Mouse (Mus musculus) forebrain, embryonic 14.5 days (tissue): Measurements from ENCODE around the gene Lhb. TPM values are rescaled to one million over a fixed set of nuclear protein-coding genes. Genes with fewer than 3 reads are reported as not detected.

ENCODE experiments used
- microRNA-seq: library from miRNA; unstranded; fragments of <30 nt; microRNA quantifications from one replicate; pipeline ENCODE4, GENCODE M21; 2016
- polyA plus RNA-seq: library from polyadenylated mRNA; unstranded; fragments of >200 nt; fragmentation: Nextera tagmentation; extraction: Ambion mirVana; gene quantifications from 2 replicates; pipeline ENCODE4 v1.2.1, GENCODE M21; 2014

Gene Lhb
- polyA plus RNA-seq, 1 experiment from 2014 or later = 0.46 TPM

Small RNA genes lying within 50 kb of the gene (microRNA-seq; reads per million reads assigned to microRNA genes)
- not detected for gene Gm22133

Other genes starting within 250 kb of the Lhb start
- not detected in 2 replicates for gene Gfy, start 241.3 kb upstream of the Lhb start, polyA plus RNA-seq
- gene Pth2, start 239.8 kb upstream of the Lhb start, polyA plus RNA-seq = not detected in 2 replicates
- gene Ccdc155, start 215.9 kb upstream of the Lhb start, polyA plus RNA-seq = 0.43 and 0.52 TPM in 2 replicates
- 0.91 and 1.7 TPM in 2 replicates for gene Dkkl1, start 208.7 kb upstream of the Lhb start, polyA plus RNA-seq
- gene Tead2, start 205.1 kb upstream of the Lhb start, polyA plus RNA-seq = 81.7 and 95.7 TPM in 2 replicates
- 0.99 and 1.4 TPM in 2 replicates for gene Cd37, start 181.7 kb upstream of the Lhb start, polyA plus RNA-seq
- 0.09 and 0.26 TPM in 2 replicates for gene Slc6a16, start 179.7 kb upstream of the Lhb start, polyA plus RNA-seq
- not detected in 2 replicates for gene Slc6a21, start 143.3 kb upstream of the Lhb start, polyA plus RNA-seq
- gene Trpm4, start 87.0 kb upstream of the Lhb start, polyA plus RNA-seq = 6.5 and 9.8 TPM in 2 replicates
- gene Hrc, start 85.5 kb upstream of the Lhb start, polyA plus RNA-seq = 0.06 TPM in 1 of 2 replicates, not detected in the other
- gene Ppfia3, start 53.8 kb upstream of the Lhb start, polyA plus RNA-seq = 10.7 and 17.3 TPM in 2 replicates
- gene Lin7b, start 50.2 kb upstream of the Lhb start, polyA plus RNA-seq = 6.2 and 11.0 TPM in 2 replicates
- gene Snrnp70, start 25.1 kb upstream of the Lhb start, polyA plus RNA-seq = 95.7 and 99.4 TPM in 2 replicates
- not detected in 2 replicates for gene Kcna7, start 15.2 kb upstream of the Lhb start, polyA plus RNA-seq
- 0.22 TPM in 1 of 2 replicates, not detected in the other for gene Ntf5, start 7.1 kb upstream of the Lhb start, polyA plus RNA-seq
- 13.4 and 15.5 TPM in 2 replicates for gene Gys1, start 14.0 kb downstream of the Lhb start, polyA plus RNA-seq
- 144 and 153 TPM in 2 replicates for gene Ruvbl2, start 17.3 kb downstream of the Lhb start, polyA plus RNA-seq
- 6,238 and 6,800 TPM in 2 replicates for gene Ftl1, start 39.1 kb downstream of the Lhb start, polyA plus RNA-seq
- gene Bax, start 46.1 kb downstream of the Lhb start, polyA plus RNA-seq = 163 and 168 TPM in 2 replicates
- gene Tulp2, start 61.1 kb downstream of the Lhb start, polyA plus RNA-seq = 0.15 TPM in 1 of 2 replicates, not detected in the other
- not detected in 2 replicates for gene Gm45808, start 66.0 kb downstream of the Lhb start, polyA plus RNA-seq
- gene Dhdh, start 68.0 kb downstream of the Lhb start, polyA plus RNA-seq = 1.4 and 1.6 TPM in 2 replicates
- gene Nucb1, start 89.6 kb downstream of the Lhb start, polyA plus RNA-seq = 69.0 and 96.5 TPM in 2 replicates
- 13.1 and 19.3 TPM in 2 replicates for gene Ppp1r15a, start 105.4 kb downstream of the Lhb start, polyA plus RNA-seq
- 0.76 and 1.2 TPM in 2 replicates for gene Plekha4, start 105.5 kb downstream of the Lhb start, polyA plus RNA-seq
- 0.17 and 0.22 TPM in 2 replicates for gene Hsd17b14, start 134.1 kb downstream of the Lhb start, polyA plus RNA-seq
- gene Bcat2, start 149.3 kb downstream of the Lhb start, polyA plus RNA-seq = 19.6 and 20.1 TPM in 2 replicates
- gene Fgf21, start 194.7 kb downstream of the Lhb start, polyA plus RNA-seq = not detected in 2 replicates
- not detected in 2 replicates for gene Fut1, start 196.5 kb downstream of the Lhb start, polyA plus RNA-seq
- not detected in 2 replicates for gene Izumo1, start 201.0 kb downstream of the Lhb start, polyA plus RNA-seq
- gene Rasip1, start 206.7 kb downstream of the Lhb start, polyA plus RNA-seq = 7.3 and 9.7 TPM in 2 replicates
- gene Mamstr, start 219.2 kb downstream of the Lhb start, polyA plus RNA-seq = 1.3 and 1.9 TPM in 2 replicates
- 0.11 TPM in 1 of 2 replicates, not detected in the other for gene Fut2, start 245.6 kb downstream of the Lhb start, polyA plus RNA-seq